Mouse (Mus musculus): Measurements from ENCODE around the gene Phip. TPM values are rescaled to one million over a fixed set of nuclear protein-coding genes. Genes with fewer than 3 reads are reported as not detected.

Phip gene
- polyA plus RNA-seq (2012; rRNA removed), result 0.52 and 0.56 TPM in 2 replicates

GRCm38 (mm10) chr9:82975342-82976215 is at the start of gene Phip:
Gene Phip, minus strand, starts transcription at chr9:82975516.

GRCm38 (mm10) chr9:82829007-82829689 is 146.2 kb downstream of the Phip start, which contains the start of gene Irak1bp1:
Gene Irak1bp1, plus strand, starts transcription at chr9:82829540.

Other genes with a start within 250 kb of the Phip start
- gene Irak1bp1, start 146.0 kb downstream of the Phip start, polyA plus RNA-seq (2012; rRNA removed), result 4.2 and 8.1 TPM in 2 replicates
- 1.8 and 2.8 TPM in 2 replicates for gene Hmgn3, start 171.2 kb upstream of the Phip start, polyA plus RNA-seq (2012; rRNA removed)

Measured in stomach, adult 2 months (tissue).